Comparison of ENCODE assay signal across 8 mouse cellular contexts in genomic region chr5:76974207-76974553, GRCm38 (mm10). TPM values are rescaled to one million over a fixed set of nuclear protein-coding genes. Genes with fewer than 3 reads are reported as not detected.
A peak's percentile ranks its signal among the peaks of the same experiment; 100 is the strongest.
DNase-seq lines count a peak whose midpoint lies in the region; ATAC-seq and TF ChIP-seq lines count a peak whose summit lies in the region.

No protein-coding gene starts in this region.

- peak overlapping the region; percentile 87 for H3K9ac ChIP-seq in kidney, embryonic 14.5 days (ENCODE audit: low read depth, low read length)
- H3K9ac ChIP-seq in hindbrain, embryonic 14.5 days: peak overlapping the region; percentile 82
- peak overlapping the region; percentile 82 for H3K9ac ChIP-seq in midbrain, embryonic 12.5 days (replicated peaks)

- peaks cover 13% of the 10 kb centered on the region; the same call in 1 of the 2 replicates for H3K4me1 ChIP-seq in kidney, embryonic 14.5 days (ENCODE audit: control insufficient read depth, insufficient read depth, low read length)
- peaks cover 5% of the 10 kb centered on the region for H3K4me1 ChIP-seq in bone marrow macrophage, adult 2 months (ENCODE audit: control insufficient read depth, insufficient read depth, low read length)
- H3K4me1 ChIP-seq in hindbrain, embryonic 14.5 days (replicated peaks; ENCODE audit: control insufficient read depth, insufficient read depth, low read length): peaks cover 15% of the 10 kb centered on the region
- peaks cover 17% of the 10 kb centered on the region for H3K4me1 ChIP-seq in midbrain, embryonic 12.5 days

- no peaks in the 10 kb centered on the region for H3K9me3 ChIP-seq in kidney, embryonic 14.5 days (ENCODE audit: control insufficient read depth, low read length)
- no peaks in the 10 kb centered on the region for H3K9me3 ChIP-seq in hindbrain, embryonic 14.5 days (ENCODE audit: control insufficient read depth, low read length)
- no peaks in the 10 kb centered on the region for H3K9me3 ChIP-seq in midbrain, embryonic 12.5 days

- DNase-seq in kidney, postnatal 36 days: no peak
- DNase-seq in hindbrain, embryonic 14.5 days (ENCODE audit: low spot score): no peak
- DNase-seq in spleen, postnatal 14 days (ENCODE audit: low spot score in 2 of 2): no peak
- DNase-seq in embryo, embryonic 10 days (ENCODE audit: low spot score): no peak
- DNase-seq in natural killer cell, adult 2 months (ENCODE audit: low spot score in 2 of 2): no peak

- TF ChIP-seq POLR2A in bone marrow macrophage, adult 2 months (IDR thresholded peaks at IDR 0.05; ENCODE audit: borderline replicate concordance, low read depth, low read length): no peak

- TF ChIP-seq CTCF in bone marrow macrophage, adult 2 months (IDR thresholded peaks at IDR 0.05; ENCODE audit: low read depth, low read length): 0 out of 2 replicates have a peak, but pooled peaks have one; percentile 12

- WGBS in kidney, embryonic 14.5 days: 5% methylated on average over 17 of the region's 17 CpGs
- 4% methylated on average over 17 of the region's 17 CpGs for WGBS in hindbrain, embryonic 14.5 days
- 3% methylated on average over 17 of the region's 17 CpGs for WGBS in midbrain, embryonic 12.5 days

- peak overlapping the region; percentile 90 for H3K4me3 ChIP-seq in kidney, embryonic 14.5 days (ENCODE audit: low read length)
- H3K4me3 ChIP-seq in bone marrow macrophage, adult 2 months (ENCODE audit: insufficient read depth, low read length): peak overlapping the region; percentile 86
- peak overlapping the region; percentile 81 for H3K4me3 ChIP-seq in hindbrain, embryonic 14.5 days (replicated peaks; ENCODE audit: low read length)
- peak overlapping the region; percentile 88 for H3K4me3 ChIP-seq in midbrain, embryonic 12.5 days

- H3K27ac ChIP-seq in kidney, embryonic 14.5 days (ENCODE audit: low read depth, low read length): no peak overlapping the region; the same call in 1 of the 2 replicates
- no peak overlapping the region for H3K27ac ChIP-seq in bone marrow macrophage, adult 2 months (ENCODE audit: insufficient read depth, low read depth, low read length)
- no peak overlapping the region for H3K27ac ChIP-seq in hindbrain, embryonic 14.5 days
- H3K27ac ChIP-seq in midbrain, embryonic 12.5 days (replicated peaks): peak overlapping the region; percentile 84; the same call in 1 of the 2 replicates

- H3K36me3 ChIP-seq in kidney, embryonic 14.5 days (ENCODE audit: control insufficient read depth, insufficient read depth, low read length): peaks cover 19% of the 10 kb centered on the region
- peaks cover 25% of the 10 kb centered on the region for H3K36me3 ChIP-seq in hindbrain, embryonic 14.5 days (replicated peaks; ENCODE audit: control insufficient read depth, insufficient read depth)
- H3K36me3 ChIP-seq in midbrain, embryonic 12.5 days: peaks cover 26% of the 10 kb centered on the region

- ATAC-seq in kidney, embryonic 14.5 days (ENCODE audit: low FRiP score, low TSS enrichment): peak; percentile 22; the same call in 1 of the 2 replicates
- peak; percentile 51 for ATAC-seq in hindbrain, embryonic 14.5 days (ENCODE audit: low FRiP score)
- ATAC-seq in midbrain, embryonic 12.5 days (ENCODE audit: low FRiP score, low read depth): peak; percentile 52

- peak overlapping the region; percentile 90 for H3K4me2 ChIP-seq in kidney, embryonic 14.5 days (replicated peaks; ENCODE audit: low read depth, low read length)
- peak overlapping the region; percentile 77 for H3K4me2 ChIP-seq in hindbrain, embryonic 14.5 days (replicated peaks)
- peak overlapping the region; percentile 91 for H3K4me2 ChIP-seq in midbrain, embryonic 12.5 days (replicated peaks)

- H3K27me3 ChIP-seq in kidney, embryonic 14.5 days (ENCODE audit: control insufficient read depth, insufficient read depth, low read length): no peaks in the 10 kb centered on the region
- H3K27me3 ChIP-seq in hindbrain, embryonic 14.5 days (ENCODE audit: control insufficient read depth, insufficient read depth, low read length): no peaks in the 10 kb centered on the region
- H3K27me3 ChIP-seq in midbrain, embryonic 12.5 days: no peaks in the 10 kb centered on the region

RNA-seq across cellular contexts. Expression of gene Srp72, which starts 0.3 kb away (rescaled TPM):
- 77.6 and 103 TPM in 2 replicates for polyA plus RNA-seq in kidney, embryonic 14.5 days (2014; fragmentation: Nextera tagmentation; extraction: Ambion mirVana)
- polyA plus RNA-seq in bone marrow macrophage, adult 2 months (2012; ENCODE audit: insufficient read depth, insufficient read length, missing spikeins): 73.8 and 81.0 TPM in 2 replicates
- 87.6 and 95.2 TPM in 2 replicates for polyA plus RNA-seq in hindbrain, embryonic 14.5 days (2014; fragmentation: Nextera tagmentation; extraction: Ambion mirVana)
- 68.0 and 73.4 TPM in 2 replicates for polyA plus RNA-seq in midbrain, embryonic 12.5 days (2016; fragmentation: Nextera tagmentation; extraction: Ambion mirVana)

RNA-seq across cellular contexts. Expression of gene Ppat, which starts 22.8 kb away (rescaled TPM):
- polyA plus RNA-seq in kidney, embryonic 14.5 days (2014; fragmentation: Nextera tagmentation; extraction: Ambion mirVana): 34.9 and 51.7 TPM in 2 replicates
- polyA plus RNA-seq in bone marrow macrophage, adult 2 months (2012; ENCODE audit: insufficient read depth, insufficient read length, missing spikeins): 5.4 and 7.6 TPM in 2 replicates
- 13.7 and 17.4 TPM in 2 replicates for polyA plus RNA-seq in hindbrain, embryonic 14.5 days (2014; fragmentation: Nextera tagmentation; extraction: Ambion mirVana)
- polyA plus RNA-seq in midbrain, embryonic 12.5 days (2016; fragmentation: Nextera tagmentation; extraction: Ambion mirVana): 23.7 and 24.3 TPM in 2 replicates

RNA-seq across cellular contexts. Expression of gene Paics, which starts 23.1 kb away (rescaled TPM):
- polyA plus RNA-seq in kidney, embryonic 14.5 days (2014; fragmentation: Nextera tagmentation; extraction: Ambion mirVana): 343 and 349 TPM in 2 replicates
- 109 and 118 TPM in 2 replicates for polyA plus RNA-seq in bone marrow macrophage, adult 2 months (2012; ENCODE audit: insufficient read depth, insufficient read length, missing spikeins)
- 161 and 188 TPM in 2 replicates for polyA plus RNA-seq in hindbrain, embryonic 14.5 days (2014; fragmentation: Nextera tagmentation; extraction: Ambion mirVana)
- 288 and 297 TPM in 2 replicates for polyA plus RNA-seq in midbrain, embryonic 12.5 days (2016; fragmentation: Nextera tagmentation; extraction: Ambion mirVana)

RNA-seq across cellular contexts. Expression of gene Arl9, which starts 29.7 kb away (rescaled TPM):
- polyA plus RNA-seq in kidney, embryonic 14.5 days (2014; fragmentation: Nextera tagmentation; extraction: Ambion mirVana): 0.41 TPM in 1 of 2 replicates, not detected in the other
- polyA plus RNA-seq in bone marrow macrophage, adult 2 months (2012; ENCODE audit: insufficient read depth, insufficient read length, missing spikeins): 2.8 TPM in 1 of 2 replicates, not detected in the other
- polyA plus RNA-seq in hindbrain, embryonic 14.5 days (2014; fragmentation: Nextera tagmentation; extraction: Ambion mirVana): not detected in 2 replicates
- polyA plus RNA-seq in midbrain, embryonic 12.5 days (2016; fragmentation: Nextera tagmentation; extraction: Ambion mirVana): not detected in 2 replicates

RNA-seq across cellular contexts. Expression of gene Thegl, which starts 41.6 kb away (rescaled TPM):
- polyA plus RNA-seq in kidney, embryonic 14.5 days (2014; fragmentation: Nextera tagmentation; extraction: Ambion mirVana): not detected in 2 replicates
- not detected in 2 replicates for polyA plus RNA-seq in bone marrow macrophage, adult 2 months (2012; ENCODE audit: insufficient read depth, insufficient read length, missing spikeins)
- 0.53 and 0.66 TPM in 2 replicates for polyA plus RNA-seq in hindbrain, embryonic 14.5 days (2014; fragmentation: Nextera tagmentation; extraction: Ambion mirVana)
- not detected in 2 replicates for polyA plus RNA-seq in midbrain, embryonic 12.5 days (2016; fragmentation: Nextera tagmentation; extraction: Ambion mirVana)
